ENCODE assay signal across 7 mouse cellular contexts in genomic region chr10:111422057-111422456, GRCm38 (mm10). TPM values are rescaled to one million over a fixed set of nuclear protein-coding genes. Genes with fewer than 3 reads are reported as not detected.
DNase-seq lines count a peak whose midpoint lies in the region; ATAC-seq and TF ChIP-seq lines count a peak whose summit lies in the region.

No protein-coding gene starts in this region.

- peaks cover 25% of the 10 kb centered on the region for H3K9me3 ChIP-seq in E14TG2a.4 (ENCODE audit: low read length)
- no peaks in the 10 kb centered on the region for H3K9me3 ChIP-seq in midbrain, embryonic 16.5 days (replicated peaks; ENCODE audit: control insufficient read depth, low read length, poor library complexity, severe bottlenecking)

- no peaks in the 10 kb centered on the region for H3K27me3 ChIP-seq in E14TG2a.4 (ENCODE audit: insufficient read depth, low read length)
- no peaks in the 10 kb centered on the region for H3K27me3 ChIP-seq in midbrain, embryonic 16.5 days (ENCODE audit: control insufficient read depth, insufficient read depth, low read depth, low read length)

- peak; percentile 33 for DNase-seq in ZHBTc4 (ENCODE audit: low read depth, low spot score)
- DNase-seq in induced T-regulatory cell, adult 2 months (ENCODE audit: low read depth): peak; percentile 5
- DNase-seq in frontal cortex, postnatal 10 days (ENCODE audit: low spot score in 2 of 2): no peak
- no peak for DNase-seq in spleen, postnatal 36 days (ENCODE audit: low spot score in 2 of 2)
- no peak for DNase-seq in lung, postnatal 36 days

- no peaks in the 10 kb centered on the region for H3K36me3 ChIP-seq in E14TG2a.4 (ENCODE audit: insufficient read depth, low read length)
- H3K36me3 ChIP-seq in midbrain, embryonic 16.5 days (ENCODE audit: control insufficient read depth, insufficient read depth, low read length): no peaks in the 10 kb centered on the region

- no peak for ATAC-seq in midbrain, embryonic 16.5 days

- no peak for TF ChIP-seq CTCF in E14TG2a.4 (conservative IDR thresholded peaks at IDR 0.05; ENCODE audit: low read length)

- H3K4me3 ChIP-seq in E14TG2a.4 (replicated peaks; ENCODE audit: low read length): peak overlapping the region; percentile 35
- H3K4me3 ChIP-seq in midbrain, embryonic 16.5 days (ENCODE audit: low read depth, low read length): no peak overlapping the region

- H3K27ac ChIP-seq in midbrain, embryonic 16.5 days (ENCODE audit: low read length): no peak overlapping the region

- no peak overlapping the region for H3K9ac ChIP-seq in midbrain, embryonic 16.5 days (ENCODE audit: low read depth, low read length)

- H3K4me1 ChIP-seq in E14TG2a.4 (replicated peaks; ENCODE audit: low read depth, low read length): peaks cover 53% of the 10 kb centered on the region
- H3K4me1 ChIP-seq in midbrain, embryonic 16.5 days (ENCODE audit: control insufficient read depth, insufficient read depth, low read length): peaks cover 16% of the 10 kb centered on the region

- 5% methylated on average over 6 of the region's 6 CpGs for WGBS in midbrain, embryonic 16.5 days

- H3K4me2 ChIP-seq in midbrain, embryonic 16.5 days (ENCODE audit: low read length): peak overlapping the region; percentile 15; the same call in 1 of the 2 replicates

RNA-seq across cellular contexts. Expression of gene Nap1l1, which starts 51.0 kb away (rescaled TPM):
- polyA plus RNA-seq in midbrain, embryonic 16.5 days (2015; fragmentation: Nextera tagmentation; extraction: Ambion mirVana): 163 and 179 TPM in 2 replicates

Comparison
In these comparisons a context has a peak if more than half of its experiments do, and no peak if none do; other contexts are left out.
1. DNase-seq: peak in ZHBTc4 (single experiment) and induced T-regulatory cell, adult 2 months (single experiment); none in frontal cortex, postnatal 10 days (0 of 2), spleen, postnatal 36 days (0 of 2) and lung, postnatal 36 days (single experiment).